Mouse (Mus musculus): ENCODE measurements around the gene Slc36a3. TPM values are rescaled to one million over a fixed set of nuclear protein-coding genes. Genes with fewer than 3 reads are reported as not detected.
A peak's percentile ranks its signal among the peaks of the same experiment; 100 is the strongest.
"Not testable (repeated sequence)": the region's sequence is repeated elsewhere in the genome, so short reads cannot be mapped to it uniquely, and the experiment has no call there.

The Slc36a3 gene
- polyA plus RNA-seq, 1 experiment = not detected

- peak overlapping the region; percentile 82 for H3K4me3 ChIP-seq (ENCODE audit: insufficient read depth, low read length)
- H3K27ac ChIP-seq (ENCODE audit: insufficient read depth, low read depth, low read length) = no peak overlapping the region
- TF ChIP-seq POLR2A (IDR thresholded peaks at IDR 0.05; ENCODE audit: borderline replicate concordance, low read depth, low read length) (no peak), CTCF (IDR thresholded peaks at IDR 0.05; ENCODE audit: low read depth, low read length) (no peak)
- peaks cover 36% of the 10 kb centered on the region for H3K4me1 ChIP-seq (ENCODE audit: control insufficient read depth, insufficient read depth, low read length)
Measured at GRCm38 (mm10) chr11:55099019-55099771, 52.3 kb downstream of the Slc36a3 start.

- TF ChIP-seq POLR2A (IDR thresholded peaks at IDR 0.05; ENCODE audit: borderline replicate concordance, low read depth, low read length) (no peak), CTCF (IDR thresholded peaks at IDR 0.05; ENCODE audit: low read depth, low read length) (no peak)
- Histone ChIP-seq H3K27ac (ENCODE audit: insufficient read depth, low read depth, low read length) (peak overlapping the region; percentile 28), H3K4me1 (ENCODE audit: control insufficient read depth, insufficient read depth, low read length) (peaks cover 36% of the 10 kb centered on the region), H3K4me3 (ENCODE audit: insufficient read depth, low read length) (peak overlapping the region; percentile 82)
Measured at GRCm38 (mm10) chr11:55098189-55098915, 53.2 kb downstream of the Slc36a3 start.

- H3K4me3 ChIP-seq (ENCODE audit: insufficient read depth, low read length) = peak within 1 kb of the TSS; percentile 82
- TF ChIP-seq CTCF (IDR thresholded peaks at IDR 0.05; ENCODE audit: low read depth, low read length) (no peak), POLR2A (IDR thresholded peaks at IDR 0.05; ENCODE audit: borderline replicate concordance, low read depth, low read length) (no peak; the same call in 1 of the 2 replicates)
- H3K4me1 ChIP-seq (ENCODE audit: control insufficient read depth, insufficient read depth, low read length) = peaks cover 36% of the 10 kb centered on the region
- H3K27ac ChIP-seq (ENCODE audit: insufficient read depth, low read depth, low read length) = peak within 1 kb of the TSS; percentile 71
Measured at GRCm38 (mm10) chr11:55097463-55098188, 53.9 kb downstream of the Slc36a3 start, which contains the start of gene Gm2a. Gene Gm2a (plus strand): TSS chr11:55098115.

GRCm38 (mm10) chr11:55096731-55097462 is 54.6 kb downstream of the Slc36a3 start:
- no peak for TF ChIP-seq CTCF (IDR thresholded peaks at IDR 0.05; ENCODE audit: low read depth, low read length)
- TF ChIP-seq POLR2A (IDR thresholded peaks at IDR 0.05; ENCODE audit: borderline replicate concordance, low read depth, low read length) = no peak

GRCm38 (mm10) chr11:55096296-55096695 is 55.2 kb downstream of the Slc36a3 start:
- not testable (repeated sequence) for H3K4me3 ChIP-seq (ENCODE audit: insufficient read depth, low read length)
- Histone ChIP-seq H3K4me1 (ENCODE audit: control insufficient read depth, insufficient read depth, low read length) (peaks cover 30% of the 10 kb centered on the region), H3K27ac (ENCODE audit: insufficient read depth, low read depth, low read length) (peak overlapping the region; percentile 71)

More at GRCm38 (mm10) chr11:55096731-55097462, 54.6 kb downstream of the Slc36a3 start:
- peak overlapping the region; percentile 71 for H3K27ac ChIP-seq (ENCODE audit: insufficient read depth, low read depth, low read length)
- peaks cover 32% of the 10 kb centered on the region for H3K4me1 ChIP-seq (ENCODE audit: control insufficient read depth, insufficient read depth, low read length)
- H3K4me3 ChIP-seq (ENCODE audit: insufficient read depth, low read length) = peak overlapping the region; percentile 33

- H3K4me1 ChIP-seq (ENCODE audit: control insufficient read depth, insufficient read depth, low read length) = peaks cover 11% of the 10 kb centered on the region
- no peak overlapping the region for H3K4me3 ChIP-seq (ENCODE audit: insufficient read depth, low read length)
- TF ChIP-seq POLR2A (IDR thresholded peaks at IDR 0.05; ENCODE audit: borderline replicate concordance, low read depth, low read length) = no peak
- no peak for TF ChIP-seq CTCF (IDR thresholded peaks at IDR 0.05; ENCODE audit: low read depth, low read length)
- H3K27ac ChIP-seq (ENCODE audit: insufficient read depth, low read depth, low read length) = no peak overlapping the region
Measured at GRCm38 (mm10) chr11:55093096-55093495, 58.4 kb downstream of the Slc36a3 start.

- no peak overlapping the region for H3K27ac ChIP-seq (ENCODE audit: insufficient read depth, low read depth, low read length)
- TF ChIP-seq CTCF (IDR thresholded peaks at IDR 0.05; ENCODE audit: low read depth, low read length) (no peak), POLR2A (IDR thresholded peaks at IDR 0.05; ENCODE audit: borderline replicate concordance, low read depth, low read length) (no peak)
- H3K4me1 ChIP-seq (ENCODE audit: control insufficient read depth, insufficient read depth, low read length) = no peaks in the 10 kb centered on the region
Measured at GRCm38 (mm10) chr11:55089892-55090291, 61.6 kb downstream of the Slc36a3 start.

GRCm38 (mm10) chr11:55087006-55087405 is 64.5 kb downstream of the Slc36a3 start:
- H3K4me1 ChIP-seq (ENCODE audit: control insufficient read depth, insufficient read depth, low read length) = no peaks in the 10 kb centered on the region
- H3K4me3 ChIP-seq (ENCODE audit: insufficient read depth, low read length) = no peak overlapping the region
- H3K27ac ChIP-seq (ENCODE audit: insufficient read depth, low read depth, low read length) = no peak overlapping the region
- peak; percentile 71 for TF ChIP-seq CTCF (IDR thresholded peaks at IDR 0.05; ENCODE audit: low read depth, low read length)
- TF ChIP-seq POLR2A (IDR thresholded peaks at IDR 0.05; ENCODE audit: borderline replicate concordance, low read depth, low read length) = no peak

More at GRCm38 (mm10) chr11:55089892-55090291, 61.6 kb downstream of the Slc36a3 start:
- no peak overlapping the region for H3K4me3 ChIP-seq (ENCODE audit: insufficient read depth, low read length)

- no peak for TF ChIP-seq POLR2A (IDR thresholded peaks at IDR 0.05; ENCODE audit: borderline replicate concordance, low read depth, low read length)
- no peak for TF ChIP-seq CTCF (IDR thresholded peaks at IDR 0.05; ENCODE audit: low read depth, low read length)
- H3K27ac ChIP-seq (ENCODE audit: insufficient read depth, low read depth, low read length) = no peak overlapping the region
- no peak overlapping the region for H3K4me3 ChIP-seq (ENCODE audit: insufficient read depth, low read length)
- no peaks in the 10 kb centered on the region for H3K4me1 ChIP-seq (ENCODE audit: control insufficient read depth, insufficient read depth, low read length)
Measured at GRCm38 (mm10) chr11:55085396-55085795, 66.1 kb downstream of the Slc36a3 start.

Data from bone marrow macrophage, adult 2 months (primary cell).